Mouse (Mus musculus): Measurements from ENCODE around the gene Sema6c. TPM values are rescaled to one million over a fixed set of nuclear protein-coding genes. Genes with fewer than 3 reads are reported as not detected.
"Not testable (repeated sequence)": the region's sequence is repeated elsewhere in the genome, so short reads cannot be mapped to it uniquely, and the experiment has no call there.

Gene Sema6c
- polyA plus RNA-seq, 1 experiment: 11.8 TPM

- 50% methylated on average over 11 of the region's 11 CpGs for WGBS
- no peak for TF ChIP-seq POLR2A (IDR thresholded peaks at IDR 0.05; ENCODE audit: borderline replicate concordance, extremely low read depth, low read depth, low read length)
- TF ChIP-seq CTCF (IDR thresholded peaks at IDR 0.05; ENCODE audit: insufficient read depth, low read length): no peak
- Histone ChIP-seq H3K4me3 (replicated peaks; ENCODE audit: extremely low read depth, low read depth, low read length) (peak overlapping the region; percentile 96), H3K4me1 (ENCODE audit: control insufficient read depth, insufficient read depth, low read length) (0 out of 2 replicates have a peak, but pooled peaks cover 8% of the 10 kb centered on the region)
- DNase-seq: no peak
These were observed 27.1 kb upstream of the Sema6c start for GRCm38 (mm10) chr3:95133176-95133575.

GRCm38 (mm10) chr3:95133680-95134101, 26.6 kb upstream of the Sema6c start, which contains the start of the genes Scnm1 and Lysmd1:
Gene Scnm1 (minus strand): TSS chr3:95134011.
Gene Lysmd1 (plus strand): TSS chr3:95134088.
- DNase-seq: peak; percentile 86
- TF ChIP-seq POLR2A (IDR thresholded peaks at IDR 0.05; ENCODE audit: borderline replicate concordance, extremely low read depth, low read depth, low read length) (0 out of 2 replicates have a peak, but pooled peaks have one; percentile 23), CTCF (IDR thresholded peaks at IDR 0.05; ENCODE audit: insufficient read depth, low read length) (no peak)
- WGBS: under 1% methylated on average over 20 of the region's 20 CpGs
- H3K4me3 ChIP-seq (replicated peaks; ENCODE audit: extremely low read depth, low read depth, low read length): peak within 1 kb of the TSS; percentile 96
- H3K4me1 ChIP-seq (ENCODE audit: control insufficient read depth, insufficient read depth, low read length): 0 out of 2 replicates have a peak, but pooled peaks cover 8% of the 10 kb centered on the region

- not testable (repeated sequence) for DNase-seq; H3K4me1 ChIP-seq (ENCODE audit: control insufficient read depth, insufficient read depth, low read length); H3K4me3 ChIP-seq (replicated peaks; ENCODE audit: extremely low read depth, low read depth, low read length)
- WGBS: no CpG with 5 or more reads among the region's 12 CpGs
These were observed 26.1 kb upstream of the Sema6c start for GRCm38 (mm10) chr3:95134133-95134532.

- TF ChIP-seq POLR2A (IDR thresholded peaks at IDR 0.05; ENCODE audit: borderline replicate concordance, extremely low read depth, low read depth, low read length): 0 out of 2 replicates have a peak, but pooled peaks have one; percentile 14
- no peak for TF ChIP-seq CTCF (IDR thresholded peaks at IDR 0.05; ENCODE audit: insufficient read depth, low read length)
These were observed 25.2 kb upstream of the Sema6c start for GRCm38 (mm10) chr3:95135023-95135422.

GRCm38 (mm10) chr3:95135433-95136052, 24.7 kb upstream of the Sema6c start:
- H3K4me1 ChIP-seq (ENCODE audit: control insufficient read depth, insufficient read depth, low read length): peaks cover 12% of the 10 kb centered on the region
- DNase-seq: no peak
- no peak for TF ChIP-seq POLR2A (IDR thresholded peaks at IDR 0.05; ENCODE audit: borderline replicate concordance, extremely low read depth, low read depth, low read length)
- no peak for TF ChIP-seq CTCF (IDR thresholded peaks at IDR 0.05; ENCODE audit: insufficient read depth, low read length)
- WGBS: 47% methylated on average over 7 of the region's 7 CpGs
- no peak overlapping the region for H3K4me3 ChIP-seq (replicated peaks; ENCODE audit: extremely low read depth, low read depth, low read length)

More at GRCm38 (mm10) chr3:95135023-95135422, 25.2 kb upstream of the Sema6c start:
- DNase-seq: peak; percentile 47
- WGBS: 10% methylated on average over 6 of the region's 6 CpGs
- Histone ChIP-seq H3K4me1 (ENCODE audit: control insufficient read depth, insufficient read depth, low read length) (peaks cover 10% of the 10 kb centered on the region), H3K4me3 (replicated peaks; ENCODE audit: extremely low read depth, low read depth, low read length) (peak overlapping the region; percentile 43)

GRCm38 (mm10) chr3:95136336-95136735, 23.9 kb upstream of the Sema6c start:
- TF ChIP-seq CTCF (IDR thresholded peaks at IDR 0.05; ENCODE audit: insufficient read depth, low read length): no peak
- H3K4me1 ChIP-seq (ENCODE audit: control insufficient read depth, insufficient read depth, low read length): peaks cover 12% of the 10 kb centered on the region
- DNase-seq: no peak
- H3K4me3 ChIP-seq (replicated peaks; ENCODE audit: extremely low read depth, low read depth, low read length): no peak overlapping the region
- 64% methylated on average over 3 of the region's 3 CpGs for WGBS

GRCm38 (mm10) chr3:95139586-95140288, 20.5 kb upstream of the Sema6c start:
- no peak for DNase-seq
- Histone ChIP-seq H3K4me1 (ENCODE audit: control insufficient read depth, insufficient read depth, low read length) (peaks cover 9% of the 10 kb centered on the region), H3K4me3 (replicated peaks; ENCODE audit: extremely low read depth, low read depth, low read length) (no peak overlapping the region)
- 59% methylated on average over 25 of the region's 25 CpGs for WGBS
- TF ChIP-seq POLR2A (IDR thresholded peaks at IDR 0.05; ENCODE audit: borderline replicate concordance, extremely low read depth, low read depth, low read length) (no peak), CTCF (IDR thresholded peaks at IDR 0.05; ENCODE audit: insufficient read depth, low read length) (no peak)

- TF ChIP-seq POLR2A (IDR thresholded peaks at IDR 0.05; ENCODE audit: borderline replicate concordance, extremely low read depth, low read depth, low read length) (no peak), CTCF (IDR thresholded peaks at IDR 0.05; ENCODE audit: insufficient read depth, low read length) (no peak)
- no peak overlapping the region for H3K4me3 ChIP-seq (replicated peaks; ENCODE audit: extremely low read depth, low read depth, low read length)
- 73% methylated on average over 18 of the region's 18 CpGs for WGBS
- H3K4me1 ChIP-seq (ENCODE audit: control insufficient read depth, insufficient read depth, low read length): peaks cover 9% of the 10 kb centered on the region
- DNase-seq: no peak
These were observed 20.0 kb upstream of the Sema6c start for GRCm38 (mm10) chr3:95140289-95140595.

GRCm38 (mm10) chr3:95140795-95141194, 19.5 kb upstream of the Sema6c start:
- TF ChIP-seq POLR2A (IDR thresholded peaks at IDR 0.05; ENCODE audit: borderline replicate concordance, extremely low read depth, low read depth, low read length) (no peak), CTCF (IDR thresholded peaks at IDR 0.05; ENCODE audit: insufficient read depth, low read length) (no peak)
- WGBS: 82% methylated on average over 6 of the region's 6 CpGs
- H3K4me1 ChIP-seq (ENCODE audit: control insufficient read depth, insufficient read depth, low read length): peaks cover 4% of the 10 kb centered on the region
- DNase-seq: no peak
- no peak overlapping the region for H3K4me3 ChIP-seq (replicated peaks; ENCODE audit: extremely low read depth, low read depth, low read length)

GRCm38 (mm10) chr3:95141474-95141873, 18.8 kb upstream of the Sema6c start:
- WGBS: 76% methylated on average over 9 of the region's 9 CpGs
- no peak for DNase-seq
- TF ChIP-seq POLR2A (IDR thresholded peaks at IDR 0.05; ENCODE audit: borderline replicate concordance, extremely low read depth, low read depth, low read length) (no peak), CTCF (IDR thresholded peaks at IDR 0.05; ENCODE audit: insufficient read depth, low read length) (no peak)
- Histone ChIP-seq H3K4me3 (replicated peaks; ENCODE audit: extremely low read depth, low read depth, low read length) (peak overlapping the region; percentile 25), H3K4me1 (ENCODE audit: control insufficient read depth, insufficient read depth, low read length) (peaks cover 4% of the 10 kb centered on the region)

Measured in lung, adult 2 months (tissue).